ENCODE assay signal across 20 mouse cellular contexts in genomic region chr8:126035046-126035445, GRCm38 (mm10). TPM values are rescaled to one million over a fixed set of nuclear protein-coding genes. Genes with fewer than 3 reads are reported as not detected.
DNase-seq lines count a peak whose midpoint lies in the region; ATAC-seq and TF ChIP-seq lines count a peak whose summit lies in the region.
"Had no signal": no experiment of that assay in that cellular context is flagged by ENCODE, and none has a peak within 500 bp of the region (broad histone marks: within the 10 kb centered on the region; RNA-seq: fewer than 3 reads in every experiment).

No protein-coding gene starts in this region.

- 0 out of 2 replicates have a peak, but pooled peaks have one; percentile 33 for TF ChIP-seq EP300 in heart, adult 2 months (IDR thresholded peaks at IDR 0.05; ENCODE audit: insufficient read depth, low read depth, low read length)

- intact Hi-C loops in heart, adult 2 months (cut with DNase I) = no loop called here
- intact Hi-C loops in heart, postnatal 10 days (cut with DNase I) = no loop called here

- no peaks in the 10 kb centered on the region for H3K36me3 ChIP-seq in heart, adult 2 months (ENCODE audit: control insufficient read depth, insufficient read depth, low read length)
- no peaks in the 10 kb centered on the region for H3K36me3 ChIP-seq in kidney, embryonic 15.5 days
- no peaks in the 10 kb centered on the region for H3K36me3 ChIP-seq in kidney, embryonic 14.5 days (ENCODE audit: control insufficient read depth, insufficient read depth, low read length)
- H3K36me3 ChIP-seq: embryonic facial prominence, embryonic 10.5 days; hindbrain, embryonic 12.5 days; lung, embryonic 15.5 days; neural tube, embryonic 12.5 days had no signal

- H3K4me3 ChIP-seq in heart, adult 2 months = no peak overlapping the region
- no peak overlapping the region for H3K4me3 ChIP-seq in kidney, embryonic 15.5 days (replicated peaks)
- H3K4me3 ChIP-seq in kidney, embryonic 14.5 days (ENCODE audit: low read length) = no peak overlapping the region
- H3K4me3 ChIP-seq: embryonic facial prominence, embryonic 10.5 days; hindbrain, embryonic 12.5 days; lung, embryonic 15.5 days; neural tube, embryonic 12.5 days had no signal

- no peak for ATAC-seq in kidney, embryonic 15.5 days (replicated peaks; ENCODE audit: low FRiP score)
- ATAC-seq in granulocyte monocyte progenitor cell, adult 5-6 weeks (replicated peaks; ENCODE audit: poor library complexity, severe bottlenecking) = no peak
- no peak for ATAC-seq in kidney, embryonic 14.5 days (ENCODE audit: low FRiP score, low TSS enrichment)
- ATAC-seq: inflammation-experienced regulatory T-cells, adult 6 months had no signal

- no peaks in the 10 kb centered on the region for H3K4me1 ChIP-seq in heart, adult 2 months (ENCODE audit: control insufficient read depth, insufficient read depth, low read length)
- H3K4me1 ChIP-seq in kidney, embryonic 15.5 days = no peaks in the 10 kb centered on the region
- no peaks in the 10 kb centered on the region for H3K4me1 ChIP-seq in kidney, embryonic 14.5 days (ENCODE audit: control insufficient read depth, insufficient read depth, low read length)
- H3K4me1 ChIP-seq: embryonic facial prominence, embryonic 10.5 days; hindbrain, embryonic 12.5 days; lung, embryonic 15.5 days; neural tube, embryonic 12.5 days had no signal

- H3K4me2 ChIP-seq in kidney, embryonic 15.5 days = no peak overlapping the region
- no peak overlapping the region for H3K4me2 ChIP-seq in kidney, embryonic 14.5 days (replicated peaks; ENCODE audit: low read depth, low read length)
- H3K4me2 ChIP-seq: hindbrain, embryonic 12.5 days; lung, embryonic 15.5 days; midbrain, embryonic 11.5 days; neural tube, embryonic 12.5 days had no signal

- H3K27ac ChIP-seq in heart, adult 2 months = no peak overlapping the region
- H3K27ac ChIP-seq in kidney, embryonic 15.5 days = no peak overlapping the region
- no peak overlapping the region for H3K27ac ChIP-seq in kidney, embryonic 14.5 days (ENCODE audit: low read depth, low read length)
- H3K27ac ChIP-seq: embryonic facial prominence, embryonic 10.5 days; hindbrain, embryonic 12.5 days; liver, embryonic 14.5 days; lung, embryonic 15.5 days; neural tube, embryonic 12.5 days had no signal

- H3K27me3 ChIP-seq in heart, adult 2 months (ENCODE audit: control insufficient read depth, insufficient read depth, low read length) = no peaks in the 10 kb centered on the region
- H3K27me3 ChIP-seq in kidney, embryonic 15.5 days = no peaks in the 10 kb centered on the region
- H3K27me3 ChIP-seq in kidney, embryonic 14.5 days (ENCODE audit: control insufficient read depth, insufficient read depth, low read length) = no peaks in the 10 kb centered on the region
- H3K27me3 ChIP-seq: hindbrain, embryonic 12.5 days; lung, embryonic 15.5 days; neural tube, embryonic 12.5 days had no signal

- H3K79me2 ChIP-seq in heart, adult 2 months (replicated peaks; ENCODE audit: control insufficient read depth, insufficient read depth, low read length) = no peaks in the 10 kb centered on the region

- TF ChIP-seq POLR2A in heart, adult 2 months (IDR thresholded peaks at IDR 0.05; ENCODE audit: insufficient read depth, low read depth, low read length) = no peak
- no peak for TF ChIP-seq POLR2A in brain, embryonic 14.5 days (IDR thresholded peaks at IDR 0.05; ENCODE audit: borderline replicate concordance, extremely low read depth, insufficient read depth, insufficient read length, poor library complexity, severe bottlenecking)

- WGBS in heart, adult 2 months = 79% methylated on average over 4 of the region's 4 CpGs
- 90% methylated on average over 4 of the region's 4 CpGs for WGBS in kidney, embryonic 15.5 days
- WGBS in kidney, embryonic 14.5 days = 87% methylated on average over 4 of the region's 4 CpGs

- no peak overlapping the region for H3K9ac ChIP-seq in heart, adult 2 months (ENCODE audit: low read depth, low read length)
- no peak overlapping the region for H3K9ac ChIP-seq in kidney, embryonic 15.5 days
- no peak overlapping the region for H3K9ac ChIP-seq in kidney, embryonic 14.5 days (ENCODE audit: low read depth, low read length)
- H3K9ac ChIP-seq: hindbrain, embryonic 12.5 days; liver, embryonic 14.5 days; lung, embryonic 15.5 days; neural tube, embryonic 12.5 days had no signal

- H3K9me3 ChIP-seq in kidney, embryonic 15.5 days (replicated peaks) = no peaks in the 10 kb centered on the region
- no peaks in the 10 kb centered on the region for H3K9me3 ChIP-seq in kidney, embryonic 14.5 days (ENCODE audit: control insufficient read depth, low read length)
- H3K9me3 ChIP-seq: embryonic facial prominence, embryonic 10.5 days; hindbrain, embryonic 12.5 days; lung, embryonic 15.5 days; neural tube, embryonic 12.5 days had no signal

- peak in 1 of 2 experiments; percentile 6 for DNase-seq in heart, adult 2 months
- no peak for DNase-seq in heart, postnatal 10 days
- DNase-seq in brain, adult 2 months (ENCODE audit: low read depth, low spot score) = peak; percentile 98
- DNase-seq in brain, embryonic 14.5 days (ENCODE audit: low read depth) = peak; percentile 65
- peak; percentile 82 for DNase-seq in cerebellum, adult 8-10 months
- DNase-seq: adrenal gland, adult 8-10 months; gastrocnemius, postnatal 14 days; kidney, adult 8-10 months; kidney, postnatal 36 days had no signal

- TF ChIP-seq CTCF in heart, adult 2 months (IDR thresholded peaks at IDR 0.05) = no peak
- TF ChIP-seq CTCF in brain, embryonic 14.5 days (IDR thresholded peaks at IDR 0.05; ENCODE audit: borderline replicate concordance, extremely low read depth, insufficient read depth, insufficient read length) = no peak

RNA-seq across cellular contexts. Expression of gene Kcnk1, which starts 40.1 kb away (rescaled TPM):
- total RNA-seq in heart, adult 2 months (2021) = under 1 TPM in 1 of 2 experiments, not detected in 1; 0.31 TPM
- polyA plus RNA-seq in heart, adult 2 months (2012; rRNA removed) = 0.32 and 0.78 TPM in 2 replicates
- under 1 TPM; 0.15 to 0.19 TPM for total RNA-seq in heart, postnatal 10 days (2021)
- polyA plus RNA-seq in brain, embryonic 14.5 days (2012; rRNA removed) = 9.3 and 11.3 TPM in 2 replicates
- polyA plus RNA-seq in kidney, embryonic 15.5 days (2015; fragmentation: Nextera tagmentation; extraction: Ambion mirVana) = 39.2 and 42.9 TPM in 2 replicates
- not detected in 2 replicates for total RNA-seq in granulocyte monocyte progenitor cell, adult 5-6 weeks (2014; fragmentation: Nextera tagmentation)
- not detected in 2 replicates for total RNA-seq in granulocyte monocyte progenitor cell, adult 5-6 weeks (2017)
- 34.7 and 45.3 TPM in 2 replicates for polyA plus RNA-seq in kidney, embryonic 14.5 days (2014; fragmentation: Nextera tagmentation; extraction: Ambion mirVana)
- total RNA-seq: common myeloid progenitor, adult 5-6 weeks had no signal
- polyA plus RNA-seq: inflammation-experienced regulatory T-cells, adult 6 months had no signal

Comparison
In these comparisons a context has a peak if more than half of its experiments do, and no peak if none do; other contexts are left out.
1. DNase-seq: peak in brain, adult 2 months (single experiment), brain, embryonic 14.5 days (single experiment) and cerebellum, adult 8-10 months (single experiment); none in heart, postnatal 10 days (0 of 2).